Mouse (Mus musculus) macrophage (primary cell): ENCODE measurements around the gene Garnl3. TPM values are rescaled to one million over a fixed set of nuclear protein-coding genes. Genes with fewer than 3 reads are reported as not detected.

Source experiments
- H3K27ac ChIP-seq: fragments of 350-480 bp; formaldehyde crosslinking; 2 replicates; pipeline ENCODE4 v1.9.0; 2021
- H3K36me3 ChIP-seq: fragments of 350-480 bp; formaldehyde crosslinking; 2 replicates; pipeline ENCODE4 v1.9.0; 2021; ENCODE audit errors: inconsistent target
- H3K4me3 ChIP-seq: fragments of 350-480 bp; formaldehyde crosslinking; 2 replicates; pipeline ENCODE4 v1.9.0; 2021; ENCODE audit errors: inconsistent target
- H3K79me2 ChIP-seq: fragments of 350-480 bp; formaldehyde crosslinking; 2 replicates; pipeline ENCODE4 v1.9.0; 2021; ENCODE audit errors: inconsistent target
- WGBS: methylation state at CpG from one replicate; pipeline ENCODE4 v1.1.7; 2026; ENCODE audit warnings: inconsistent platforms; ENCODE audit not compliant: missing documents; 5-methylcytosine and 5-hydroxymethylcytosine counted together
- polyA plus RNA-seq: library from polyadenylated mRNA; stranded (reverse); fragments of 250-400 nt; gene quantifications from 3 replicates; pipeline ENCODE4 v1.2.4, GENCODE M21; 2018; ENCODE audit warnings: inconsistent platforms

The Garnl3 gene
- polyA plus RNA-seq, 1 experiment from 2014 or later: 0.49 TPM

GRCm38 (mm10) chr2:32954581-32954980, 176.9 kb downstream of the Garnl3 start:
- Histone ChIP-seq H3K36me3 (peaks cover 58% of the 10 kb centered on the region), H3K27ac (no peak overlapping the region), H3K4me3 (no peak overlapping the region), H3K79me2 (no peaks in the 10 kb centered on the region)
- 100% methylated on average over 1 of the region's 2 CpGs for WGBS

- 78% methylated on average over 11 of the region's 11 CpGs for WGBS
- no peak overlapping the region for H3K27ac ChIP-seq
- no peaks in the 10 kb centered on the region for H3K79me2 ChIP-seq
- H3K4me3 ChIP-seq: no peak overlapping the region
- peaks cover 54% of the 10 kb centered on the region; the same call in 1 of the 2 replicates for H3K36me3 ChIP-seq
These were observed 184.0 kb downstream of the Garnl3 start for GRCm38 (mm10) chr2:32947454-32947853.

- Histone ChIP-seq H3K27ac (no peak overlapping the region), H3K36me3 (peaks cover 70% of the 10 kb centered on the region; the same call in 1 of the 2 replicates), H3K79me2 (no peaks in the 10 kb centered on the region), H3K4me3 (no peak overlapping the region)
- WGBS: 97% methylated on average over 4 of the region's 4 CpGs
These were observed 191.0 kb downstream of the Garnl3 start for GRCm38 (mm10) chr2:32940483-32940882.

- Histone ChIP-seq H3K79me2 (no peaks in the 10 kb centered on the region), H3K27ac (no peak overlapping the region), H3K36me3 (peaks cover 70% of the 10 kb centered on the region; the same call in 1 of the 2 replicates), H3K4me3 (no peak overlapping the region)
- WGBS: 88% methylated on average over 5 of the region's 5 CpGs
These were observed 192.0 kb downstream of the Garnl3 start for GRCm38 (mm10) chr2:32939418-32939817.

GRCm38 (mm10) chr2:32938741-32939140, 192.7 kb downstream of the Garnl3 start:
- 90% methylated on average over 5 of the region's 5 CpGs for WGBS
- Histone ChIP-seq H3K36me3 (peaks cover 70% of the 10 kb centered on the region; the same call in 1 of the 2 replicates), H3K79me2 (no peaks in the 10 kb centered on the region), H3K27ac (no peak overlapping the region), H3K4me3 (no peak overlapping the region)

Other genes starting within 250 kb of the Garnl3 start
- gene Rpl12, start 170.1 kb downstream of the Garnl3 start, polyA plus RNA-seq: 494 to 663 TPM (median 662 TPM) in 3 replicates
- gene Lrsam1, start 170.0 kb downstream of the Garnl3 start, polyA plus RNA-seq: 12.2 to 17.5 TPM (median 12.3 TPM) in 3 replicates
- gene Slc2a8, start 149.6 kb downstream of the Garnl3 start, polyA plus RNA-seq: 7.4 to 18.5 TPM (median 18.2 TPM) in 3 replicates
- gene Angptl2, start 84.4 kb upstream of the Garnl3 start, polyA plus RNA-seq: 12.4 to 25.8 TPM (median 25.7 TPM) in 3 replicates
- gene Ralgps1, start 239.8 kb upstream of the Garnl3 start, polyA plus RNA-seq: 2.3 to 4.2 TPM (median 2.7 TPM) in 3 replicates